Mouse (Mus musculus) forebrain, postnatal 0 days (tissue): ENCODE results near the gene Kazn. TPM values are rescaled to one million over a fixed set of nuclear protein-coding genes. Genes with fewer than 3 reads are reported as not detected.
A peak's percentile ranks its signal among the peaks of the same experiment; 100 is the strongest.

ENCODE experiments used
- ATAC-seq: fragments of 200-750 bp; cut with Nextera tagmentation; 2 replicates; pipeline ENCODE4 v1.8.0; 2017; ENCODE audit warnings: mild to moderate bottlenecking, moderate library complexity
- DNase-seq: peaks from one replicate; pipeline ENCODE4 v3.0.0-alpha.2; 2015
- H3K27ac ChIP-seq: fragments of 300-500 bp; sonication (generic); 2 replicates; pipeline ENCODE4 v1.5.1; 2014; ENCODE audit warnings: low read depth, mild to moderate bottlenecking, antibody characterized with exemption, low read length, moderate library complexity, mixed read lengths
- H3K27me3 ChIP-seq: fragments of 300-500 bp; sonication (generic); 2 replicates; pipeline ENCODE4 v1.6.1; 2014; ENCODE audit warnings: mild to moderate bottlenecking, low read length, mixed read lengths; ENCODE audit not compliant: insufficient read depth
- H3K36me3 ChIP-seq: fragments of 300-500 bp; sonication (generic); 2 replicates; pipeline ENCODE4 v1.6.1; 2014; ENCODE audit warnings: mild to moderate bottlenecking, moderate library complexity; ENCODE audit not compliant: insufficient read depth
- H3K4me1 ChIP-seq: fragments of 300-500 bp; sonication (generic); 2 replicates; pipeline ENCODE4 v1.6.1; 2014; ENCODE audit warnings: antibody characterized with exemption; ENCODE audit not compliant: insufficient read depth
- H3K4me2 ChIP-seq: fragments of 300-500 bp; sonication (generic); 2 replicates; pipeline ENCODE4 v1.6.1; 2014; ENCODE audit warnings: low read depth, mild to moderate bottlenecking, moderate library complexity
- H3K4me3 ChIP-seq: fragments of 300-500 bp; sonication (generic); 2 replicates; pipeline ENCODE4 v1.5.1; 2014; ENCODE audit warnings: low read depth, low read length, mixed read lengths
- H3K9ac ChIP-seq: fragments of 300-500 bp; sonication (generic); 2 replicates; pipeline ENCODE4 v1.6.1; 2014; ENCODE audit warnings: mild to moderate bottlenecking
- H3K9me3 ChIP-seq: fragments of 300-500 bp; sonication (generic); 2 replicates; pipeline ENCODE4 v1.6.1; 2016; ENCODE audit warnings: low read length
- CTCF ChIP-seq: sonication (generic); IDR thresholded peaks from 2 replicates; pipeline ENCODE4 v1.5.1; 2016; ENCODE audit warnings: antibody characterized with exemption, control low read depth, low read depth
- WGBS: fragments of 180-500 bp; shearing (Covaris S2); extraction: QIAGEN DNeasy Blood & Tissue Kit; methylation state at CpG from one replicate; pipeline ENCODE4 v1.1.7; 2014; 5-methylcytosine and 5-hydroxymethylcytosine counted together
- polyA plus RNA-seq: library from polyadenylated mRNA; unstranded; fragments of >200 nt; fragmentation: Nextera tagmentation; extraction: Ambion mirVana; gene quantifications from 2 replicates; pipeline ENCODE4 v1.2.1, GENCODE M21; 2015
- total RNA-seq: library from RNA; depleted of rRNA; stranded (reverse); fragments of >200 nt; gene quantifications from 2 replicates; pipeline ENCODE4 v1.2.3, GENCODE M21; 2014

Gene Kazn
- total and polyA plus RNA-seq, 2 experiments from 2014 or later = 18.7 to 56.4 TPM

- no peak for DNase-seq
- H3K4me1 ChIP-seq = no peaks in the 10 kb centered on the region
- no peak overlapping the region for H3K4me2 ChIP-seq
- no peak overlapping the region for H3K9ac ChIP-seq
- H3K9me3 ChIP-seq = no peaks in the 10 kb centered on the region
- TF ChIP-seq CTCF = peak; percentile 66
- ATAC-seq = no peak
- no peak overlapping the region for H3K4me3 ChIP-seq
- no peaks in the 10 kb centered on the region for H3K27me3 ChIP-seq
- H3K27ac ChIP-seq = no peak overlapping the region
- no peaks in the 10 kb centered on the region for H3K36me3 ChIP-seq
- WGBS = 76% methylated on average over 6 of the region's 6 CpGs
These were observed 14.9 kb upstream of the Kazn start for GRCm38 (mm10) chr4:142254088-142254487.

DNA sequence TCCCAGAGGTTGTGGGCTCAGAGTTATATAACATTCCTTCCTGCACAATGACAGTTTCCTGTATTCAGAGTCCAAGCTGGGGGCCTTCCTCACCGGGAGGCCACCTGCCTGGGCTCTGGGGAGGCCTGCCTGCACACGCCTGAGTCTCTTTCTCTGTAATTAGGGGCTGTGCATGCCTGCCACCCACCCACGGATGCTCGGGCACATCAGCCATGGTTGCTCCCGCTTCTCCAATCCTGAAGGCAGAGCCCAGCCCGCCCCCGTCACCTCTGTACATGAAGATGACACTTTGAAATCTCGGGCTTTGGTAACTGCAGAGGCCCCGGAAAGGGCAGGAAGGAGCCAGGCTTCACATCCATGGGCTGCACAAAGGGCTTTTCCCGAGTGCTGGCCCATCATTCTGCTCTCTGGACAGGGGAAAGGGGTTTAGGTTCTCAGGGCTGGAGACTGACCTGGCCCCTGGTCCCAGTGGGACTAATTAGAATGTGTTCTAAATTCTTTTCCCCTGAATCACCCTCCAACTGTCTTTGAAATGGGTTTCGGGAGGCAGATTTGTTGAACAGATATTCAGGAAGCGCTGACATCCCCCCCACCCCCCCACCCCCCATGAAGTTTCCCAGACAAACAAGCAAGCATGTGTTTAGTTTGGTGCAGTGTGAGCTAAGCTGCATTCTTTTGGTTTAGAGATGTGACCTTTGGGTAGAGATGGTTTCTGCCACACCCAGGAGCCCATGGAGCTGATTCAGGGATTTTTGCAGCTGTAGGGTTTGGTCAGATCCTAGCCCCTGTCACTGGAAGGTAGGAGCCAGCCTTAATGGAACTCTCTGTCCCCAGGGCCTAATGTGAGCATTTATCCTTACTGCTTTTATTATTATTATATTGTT is 12.5 kb upstream of the Kazn start:
- H3K27me3 ChIP-seq = no peaks in the 10 kb centered on the region
- H3K4me1 ChIP-seq = no peaks in the 10 kb centered on the region
- no peak overlapping the region for H3K9ac ChIP-seq
- no peak for TF ChIP-seq CTCF
- no peaks in the 10 kb centered on the region for H3K36me3 ChIP-seq
- DNase-seq = no peak
- H3K27ac ChIP-seq = no peak overlapping the region
- no peak overlapping the region for H3K4me2 ChIP-seq
- WGBS = 45% methylated on average over 12 of the region's 12 CpGs
- ATAC-seq = no peak
- no peak overlapping the region for H3K4me3 ChIP-seq
- H3K9me3 ChIP-seq = no peaks in the 10 kb centered on the region

GRCm38 (mm10) chr4:142250054-142250453 is 10.9 kb upstream of the Kazn start:
- Histone ChIP-seq H3K4me2 (no peak overlapping the region), H3K27ac (no peak overlapping the region), H3K4me1 (no peaks in the 10 kb centered on the region), H3K9ac (no peak overlapping the region), H3K9me3 (no peaks in the 10 kb centered on the region), H3K4me3 (no peak overlapping the region), H3K36me3 (no peaks in the 10 kb centered on the region), H3K27me3 (no peaks in the 10 kb centered on the region)
- 96% methylated on average over 8 of the region's 8 CpGs for WGBS
- no peak for ATAC-seq
- DNase-seq = no peak
- TF ChIP-seq CTCF = no peak

GRCm38 (mm10) chr4:142249401-142249800 is 10.2 kb upstream of the Kazn start:
- Histone ChIP-seq H3K27ac (no peak overlapping the region), H3K36me3 (no peaks in the 10 kb centered on the region), H3K4me1 (no peaks in the 10 kb centered on the region), H3K27me3 (no peaks in the 10 kb centered on the region), H3K9me3 (no peaks in the 10 kb centered on the region), H3K9ac (no peak overlapping the region), H3K4me3 (no peak overlapping the region), H3K4me2 (no peak overlapping the region)
- peak; percentile 56 for DNase-seq
- ATAC-seq = no peak
- WGBS = 25% methylated on average over 9 of the region's 9 CpGs
- peak; percentile 81 for TF ChIP-seq CTCF

GRCm38 (mm10) chr4:142248426-142248825 is 9.2 kb upstream of the Kazn start:
- H3K4me3 ChIP-seq = no peak overlapping the region
- H3K27me3 ChIP-seq = no peaks in the 10 kb centered on the region
- H3K27ac ChIP-seq = no peak overlapping the region
- ATAC-seq (peak; percentile 36; the same call in 1 of the 2 replicates), DNase-seq (peak; percentile 86)
- TF ChIP-seq CTCF = peak; percentile 96
- WGBS = 8% methylated on average over 5 of the region's 5 CpGs
- no peak overlapping the region for H3K4me2 ChIP-seq
- H3K4me1 ChIP-seq = no peaks in the 10 kb centered on the region
- H3K9me3 ChIP-seq = no peaks in the 10 kb centered on the region
- H3K36me3 ChIP-seq = no peaks in the 10 kb centered on the region
- H3K9ac ChIP-seq = no peak overlapping the region

GRCm38 (mm10) chr4:142246698-142247097 is 7.5 kb upstream of the Kazn start:
- Histone ChIP-seq H3K9me3 (no peaks in the 10 kb centered on the region), H3K27me3 (no peaks in the 10 kb centered on the region), H3K36me3 (no peaks in the 10 kb centered on the region), H3K4me2 (no peak overlapping the region), H3K27ac (no peak overlapping the region), H3K4me1 (no peaks in the 10 kb centered on the region), H3K4me3 (no peak overlapping the region), H3K9ac (no peak overlapping the region)
- ATAC-seq = no peak
- WGBS = 26% methylated on average over 5 of the region's 5 CpGs
- TF ChIP-seq CTCF = no peak
- no peak for DNase-seq

DNA sequence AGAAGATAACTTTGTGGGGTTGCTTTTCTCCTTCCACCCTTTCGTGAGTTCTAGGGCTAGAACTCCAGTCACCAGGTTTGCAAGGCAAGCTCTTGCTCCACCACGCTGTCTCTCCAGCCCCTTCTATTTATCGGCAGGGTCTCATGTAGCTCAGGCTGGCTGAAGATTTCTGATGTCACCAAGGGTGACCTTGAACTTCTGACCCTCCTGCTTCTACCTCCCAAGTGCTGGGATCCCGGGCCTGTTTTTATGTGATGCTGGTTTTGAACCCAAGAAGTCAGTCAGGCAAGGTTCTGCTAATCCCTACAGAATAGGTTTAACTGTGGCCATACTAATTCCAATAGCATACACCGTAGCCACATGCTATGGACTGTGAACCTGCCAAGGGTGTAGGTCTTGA is 5.4 kb upstream of the Kazn start:
- no peak for TF ChIP-seq CTCF
- no peak overlapping the region for H3K4me2 ChIP-seq
- no peaks in the 10 kb centered on the region for H3K36me3 ChIP-seq
- no peaks in the 10 kb centered on the region for H3K9me3 ChIP-seq
- H3K4me3 ChIP-seq = no peak overlapping the region
- H3K9ac ChIP-seq = no peak overlapping the region
- 92% methylated on average over 5 of the region's 5 CpGs for WGBS
- H3K27ac ChIP-seq = no peak overlapping the region
- no peaks in the 10 kb centered on the region for H3K27me3 ChIP-seq
- ATAC-seq (no peak), DNase-seq (no peak)
- H3K4me1 ChIP-seq = no peaks in the 10 kb centered on the region
